Mouse (Mus musculus) testis, postnatal 10 days (tissue): ENCODE results near the gene Gm21679.
"Not testable (repeated sequence)": the region's sequence is repeated elsewhere in the genome, so short reads cannot be mapped to it uniquely, and the experiment has no call there.

Experiments
- DNase-seq: peaks from one replicate; pipeline ENCODE4 v3.0.0; 2021; ENCODE audit warnings: low spot score

Gm21679 gene

GRCm38 (mm10) chrY:29683270-29683669, at the start of gene Gm21679:
Gm21679 (minus strand) TSS chrY:29683370.
- not testable (repeated sequence) for DNase-seq
